Mouse (Mus musculus) liver, adult 2 months (tissue): ENCODE measurements around the gene Mbnl1. TPM values are rescaled to one million over a fixed set of nuclear protein-coding genes. Genes with fewer than 3 reads are reported as not detected.

Experiments used
- DNase-seq: peaks from one replicate; pipeline ENCODE4 v3.0.0-alpha.2; 2011; ENCODE audit warnings: low read depth, low spot score; ENCODE audit errors: extremely low read depth
- H3K27ac ChIP-seq: fragments of 200-500 bp; replicated peaks from 2 replicates; pipeline ENCODE4 v1.5.1; 2012; ENCODE audit warnings: low read depth, mild to moderate bottlenecking, control low read depth, inconsistent platforms, low read length; ENCODE audit not compliant: insufficient read depth
- H3K27me3 ChIP-seq: fragments of 200-500 bp; 2 replicates; pipeline ENCODE4 v1.6.1; 2012; ENCODE audit warnings: mild to moderate bottlenecking, moderate library complexity, low read length, inconsistent platforms; ENCODE audit not compliant: control insufficient read depth, insufficient read depth
- H3K36me3 ChIP-seq: fragments of 200-500 bp; 2 replicates; pipeline ENCODE4 v1.6.1; 2012; ENCODE audit warnings: low read length, inconsistent platforms; ENCODE audit not compliant: control insufficient read depth, insufficient read depth
- H3K4me1 ChIP-seq: fragments of 200-500 bp; 2 replicates; pipeline ENCODE4 v1.6.1; 2011; ENCODE audit warnings: low read length; ENCODE audit not compliant: control insufficient read depth, insufficient read depth
- H3K4me3 ChIP-seq: fragments of 200-500 bp; 2 replicates; pipeline ENCODE4 v1.5.1; 2011; ENCODE audit warnings: low read depth, mild to moderate bottlenecking, control low read depth, low read length, moderate library complexity; ENCODE audit not compliant: insufficient read depth
- H3K79me2 ChIP-seq: fragments of 200-500 bp; 2 replicates; pipeline ENCODE4 v1.6.1; 2012; ENCODE audit warnings: inconsistent platforms, mild to moderate bottlenecking, low read length, moderate library complexity; ENCODE audit not compliant: control insufficient read depth, insufficient read depth
- H3K9ac ChIP-seq: fragments of 200-500 bp; 2 replicates; pipeline ENCODE4 v1.6.1; 2012; ENCODE audit warnings: low read depth, mild to moderate bottlenecking, control low read depth, inconsistent platforms, low read length
- CTCF ChIP-seq: fragments of 200-500 bp; IDR thresholded peaks from 2 replicates; pipeline ENCODE4 v1.5.1; 2011; ENCODE audit warnings: low read depth, low read length, control low read depth
- POLR2A ChIP-seq: fragments of 200-500 bp; IDR thresholded peaks from 2 replicates; pipeline ENCODE4 v1.6.1; 2011; ENCODE audit warnings: low read length, control low read depth; ENCODE audit not compliant: insufficient read depth; ENCODE audit errors: extremely low read depth
- WGBS: fragments of 180-500 bp; shearing (Covaris S2); methylation state at CpG from one replicate; pipeline ENCODE4 v1.1.7; 2018; 5-methylcytosine and 5-hydroxymethylcytosine counted together
- polyA plus RNA-seq: library from polyadenylated mRNA; depleted of rRNA; stranded (reverse); fragments of >200 nt; gene quantifications from 2 replicates; pipeline ENCODE4 v1.2.3, GENCODE M21; 2012
- total RNA-seq: library from RNA; depleted of rRNA; stranded (reverse); fragments of >200 nt; gene quantifications from 2 replicates; pipeline ENCODE4 v1.2.3, GENCODE M21; 2014

Gene Mbnl1
- total and polyA plus RNA-seq, 2 experiments = 27.3 to 111 TPM

GRCm38 (mm10) chr3:60582154-60582553 lies 109.5 kb downstream of the Mbnl1 start:
- DNase-seq = peak; percentile 77
- 8% methylated on average over 3 of the region's 3 CpGs for WGBS
- Histone ChIP-seq H3K4me3 (no peak overlapping the region), H3K36me3 (no peaks in the 10 kb centered on the region), H3K9ac (no peak overlapping the region), H3K79me2 (peaks cover 36% of the 10 kb centered on the region), H3K4me1 (peaks cover 11% of the 10 kb centered on the region), H3K27me3 (no peaks in the 10 kb centered on the region), H3K27ac (no peak overlapping the region)
- no peak for TF ChIP-seq POLR2A
- TF ChIP-seq CTCF = no peak

- WGBS = 98% methylated on average over 1 of the region's 1 CpGs
- Histone ChIP-seq H3K9ac (no peak overlapping the region), H3K4me3 (no peak overlapping the region), H3K4me1 (peaks cover 11% of the 10 kb centered on the region), H3K27ac (no peak overlapping the region), H3K79me2 (peaks cover 35% of the 10 kb centered on the region), H3K36me3 (no peaks in the 10 kb centered on the region), H3K27me3 (no peaks in the 10 kb centered on the region)
- TF ChIP-seq POLR2A = no peak
- no peak for TF ChIP-seq CTCF
- no peak for DNase-seq
Observed at GRCm38 (mm10) chr3:60582620-60583019, 110.0 kb downstream of the Mbnl1 start.

GRCm38 (mm10) chr3:60584704-60585103 lies 112.1 kb downstream of the Mbnl1 start:
- H3K9ac ChIP-seq = no peak overlapping the region
- H3K4me1 ChIP-seq = peaks cover 17% of the 10 kb centered on the region
- WGBS = 97% methylated on average over 3 of the region's 3 CpGs
- no peaks in the 10 kb centered on the region for H3K27me3 ChIP-seq
- H3K79me2 ChIP-seq = peaks cover 33% of the 10 kb centered on the region
- no peak overlapping the region for H3K4me3 ChIP-seq
- no peak for TF ChIP-seq CTCF
- TF ChIP-seq POLR2A = no peak
- H3K36me3 ChIP-seq = no peaks in the 10 kb centered on the region; the same call in 1 of the 2 replicates
- DNase-seq = no peak
- H3K27ac ChIP-seq = no peak overlapping the region

GRCm38 (mm10) chr3:60586046-60586445 lies 113.4 kb downstream of the Mbnl1 start:
- DNase-seq = no peak
- H3K4me3 ChIP-seq = no peak overlapping the region
- peaks cover 21% of the 10 kb centered on the region for H3K79me2 ChIP-seq
- H3K27me3 ChIP-seq = no peaks in the 10 kb centered on the region
- no peak overlapping the region for H3K27ac ChIP-seq
- no peak for TF ChIP-seq POLR2A
- TF ChIP-seq CTCF = peak; percentile 34; the same call in 1 of the 2 replicates
- 93% methylated on average over 3 of the region's 3 CpGs for WGBS
- peaks cover 15% of the 10 kb centered on the region for H3K4me1 ChIP-seq
- no peaks in the 10 kb centered on the region; the same call in 1 of the 2 replicates for H3K36me3 ChIP-seq
- no peak overlapping the region for H3K9ac ChIP-seq

- TF ChIP-seq POLR2A (no peak), CTCF (no peak)
- H3K27me3 ChIP-seq = no peaks in the 10 kb centered on the region
- peaks cover 17% of the 10 kb centered on the region for H3K4me1 ChIP-seq
- H3K4me3 ChIP-seq = no peak overlapping the region
- H3K36me3 ChIP-seq = no peaks in the 10 kb centered on the region; the same call in 1 of the 2 replicates
- no peak overlapping the region for H3K9ac ChIP-seq
- peaks cover 23% of the 10 kb centered on the region for H3K79me2 ChIP-seq
- H3K27ac ChIP-seq = no peak overlapping the region
- DNase-seq = no peak
- WGBS = 93% methylated on average over 4 of the region's 4 CpGs
Observed at GRCm38 (mm10) chr3:60587149-60587548, 114.5 kb downstream of the Mbnl1 start.

- Histone ChIP-seq H3K9ac (no peak overlapping the region), H3K4me1 (peaks cover 17% of the 10 kb centered on the region), H3K27me3 (no peaks in the 10 kb centered on the region), H3K27ac (0 out of 2 replicates have a peak overlapping the region, but pooled peaks have one; percentile 35), H3K36me3 (no peaks in the 10 kb centered on the region; the same call in 1 of the 2 replicates), H3K4me3 (no peak overlapping the region), H3K79me2 (peaks cover 31% of the 10 kb centered on the region)
- DNase-seq = peak; percentile 36
- TF ChIP-seq CTCF (no peak), POLR2A (no peak)
- 51% methylated on average over 3 of the region's 3 CpGs for WGBS
Observed at GRCm38 (mm10) chr3:60589361-60589760, 116.7 kb downstream of the Mbnl1 start.
